Mouse (Mus musculus): ENCODE measurements around the gene Gm49380. TPM values are rescaled to one million over a fixed set of nuclear protein-coding genes. Genes with fewer than 3 reads are reported as not detected.

The Gm49380 gene
- polyA plus RNA-seq, 1 experiment from 2014 or later = not detected

DNA sequence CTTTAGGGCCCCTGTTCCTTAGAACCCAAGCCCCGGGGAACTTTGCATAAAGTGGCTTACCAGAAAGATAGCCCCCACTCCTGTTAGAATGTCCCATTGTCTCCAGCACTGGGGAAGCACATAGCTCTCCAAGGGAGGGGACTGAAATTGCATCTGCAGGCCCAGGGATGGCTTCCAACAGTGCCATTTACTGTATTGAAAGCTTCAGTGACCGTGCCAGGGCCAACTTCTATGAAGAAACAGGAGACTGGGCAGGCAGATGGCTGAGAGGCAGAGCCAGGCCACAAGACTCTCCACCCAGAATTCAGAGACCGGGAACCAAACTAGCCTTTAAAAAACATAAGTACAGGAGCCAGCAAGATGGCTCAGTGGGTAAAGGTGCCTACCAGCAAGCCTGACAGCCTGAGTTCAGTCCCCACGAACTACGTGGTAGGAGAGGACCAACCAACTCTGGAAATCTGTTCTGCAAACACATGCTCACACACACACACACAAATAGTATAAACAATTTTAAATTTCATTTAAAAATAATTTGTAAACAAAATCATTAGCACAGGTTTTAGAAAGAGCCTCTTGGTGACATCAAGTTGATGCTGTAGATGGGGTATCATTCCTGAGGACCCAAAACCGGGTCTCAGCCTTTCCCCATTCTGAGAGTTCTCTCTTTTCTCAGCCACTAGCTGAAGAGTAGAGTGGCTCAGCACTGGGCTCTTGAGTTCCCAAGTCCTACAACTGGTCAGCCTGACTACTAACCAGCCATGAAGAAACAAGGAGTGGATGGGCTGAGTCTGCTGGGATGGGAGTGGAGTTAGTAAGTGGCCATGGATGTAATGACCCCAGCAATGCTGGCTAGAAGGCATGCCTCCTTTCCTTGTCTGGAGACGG, 71.5 kb downstream of the Gm49380 start:
- H3K27ac ChIP-seq = no peak overlapping the region
- H3K4me1 ChIP-seq (replicated peaks; ENCODE audit: insufficient read depth, low read length) = peaks cover 11% of the 10 kb centered on the region; the same call in 1 of the 2 replicates
- no peak overlapping the region for H3K4me2 ChIP-seq (ENCODE audit: low read length)
- WGBS = 74% methylated on average over 7 of the region's 7 CpGs
- H3K9me3 ChIP-seq (replicated peaks; ENCODE audit: low read length) = no peaks in the 10 kb centered on the region
- H3K27me3 ChIP-seq (ENCODE audit: insufficient read depth, low read length) = peaks cover 9% of the 10 kb centered on the region
- DNase-seq (ENCODE audit: low spot score) (no peak), ATAC-seq (replicated peaks; ENCODE audit: low FRiP score, low read depth) (no peak)
- no peaks in the 10 kb centered on the region for H3K36me3 ChIP-seq (ENCODE audit: insufficient read depth, low read length)
- no peak overlapping the region for H3K4me3 ChIP-seq (replicated peaks; ENCODE audit: low read depth, low read length)
- no peak overlapping the region for H3K9ac ChIP-seq (ENCODE audit: low read depth, low read length)
- no peak for TF ChIP-seq CTCF (IDR thresholded peaks at IDR 0.05; ENCODE audit: low read depth)

- ATAC-seq (replicated peaks; ENCODE audit: low FRiP score, low read depth) = no peak
These were observed 76.2 kb downstream of the Gm49380 start for GRCm38 (mm10) chr9:44037106-44037505.

DNA sequence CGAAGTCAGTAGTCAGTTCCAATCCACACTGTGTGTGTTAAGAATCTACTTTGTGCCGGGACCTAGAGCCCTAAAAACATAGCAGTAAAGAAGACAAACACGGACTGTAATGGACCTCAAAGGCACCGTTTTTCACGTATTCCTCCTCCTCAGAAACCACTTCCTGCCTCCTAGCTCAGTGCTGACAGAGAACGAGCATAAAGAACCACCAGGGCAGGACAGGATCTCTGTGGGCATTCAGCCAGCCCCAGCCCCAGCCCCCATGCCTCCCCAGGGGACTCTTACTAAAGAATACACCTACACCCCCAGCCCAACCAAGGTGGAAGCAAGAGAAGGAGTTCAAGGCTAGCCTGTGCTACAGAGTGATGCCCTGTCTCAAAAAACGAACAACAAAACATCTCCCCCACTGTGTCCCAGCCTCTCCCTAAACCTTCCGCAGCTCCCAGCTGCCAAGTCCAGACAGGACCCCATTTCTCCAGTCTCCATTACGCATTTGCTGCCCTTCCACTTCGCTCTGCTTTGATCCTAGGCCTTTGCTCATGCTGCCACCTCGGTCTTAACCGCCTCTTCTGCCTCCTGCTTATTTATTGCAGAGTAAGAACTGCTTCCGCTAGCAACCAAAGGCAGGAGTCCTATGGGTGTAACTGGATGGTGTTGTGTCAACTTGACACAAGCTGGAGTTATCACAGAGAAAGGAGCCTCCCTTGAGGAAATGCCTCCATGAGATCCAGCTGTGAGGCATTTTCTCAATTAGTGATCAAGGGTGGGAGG, 79.2 kb downstream of the Gm49380 start:
- no peaks in the 10 kb centered on the region for H3K36me3 ChIP-seq (ENCODE audit: insufficient read depth, low read length)
- no peak for ATAC-seq (replicated peaks; ENCODE audit: low FRiP score, low read depth)
- DNase-seq (ENCODE audit: low spot score) = no peak
- no peak for TF ChIP-seq CTCF (IDR thresholded peaks at IDR 0.05; ENCODE audit: low read depth)
- no peak overlapping the region for H3K4me2 ChIP-seq (ENCODE audit: low read length)
- WGBS = 55% methylated on average over 13 of the region's 13 CpGs
- no peaks in the 10 kb centered on the region for H3K9me3 ChIP-seq (replicated peaks; ENCODE audit: low read length)
- H3K27ac ChIP-seq = no peak overlapping the region
- no peaks in the 10 kb centered on the region for H3K4me1 ChIP-seq (replicated peaks; ENCODE audit: insufficient read depth, low read length)
- H3K4me3 ChIP-seq (replicated peaks; ENCODE audit: low read depth, low read length) = no peak overlapping the region
- no peak overlapping the region for H3K9ac ChIP-seq (ENCODE audit: low read depth, low read length)
- no peaks in the 10 kb centered on the region for H3K27me3 ChIP-seq (ENCODE audit: insufficient read depth, low read length)

More at GRCm38 (mm10) chr9:44037106-44037505, 76.2 kb downstream of the Gm49380 start:
- H3K36me3 ChIP-seq (ENCODE audit: insufficient read depth, low read length) = no peaks in the 10 kb centered on the region
- no peak overlapping the region for H3K4me2 ChIP-seq (ENCODE audit: low read length)
- no peak overlapping the region for H3K27ac ChIP-seq
- 95% methylated on average over 5 of the region's 5 CpGs for WGBS
- no peak overlapping the region for H3K4me3 ChIP-seq (replicated peaks; ENCODE audit: low read depth, low read length)
- no peaks in the 10 kb centered on the region for H3K4me1 ChIP-seq (replicated peaks; ENCODE audit: insufficient read depth, low read length)
- no peaks in the 10 kb centered on the region for H3K27me3 ChIP-seq (ENCODE audit: insufficient read depth, low read length)
- H3K9ac ChIP-seq (ENCODE audit: low read depth, low read length) = no peak overlapping the region
- no peaks in the 10 kb centered on the region for H3K9me3 ChIP-seq (replicated peaks; ENCODE audit: low read length)
- TF ChIP-seq CTCF (IDR thresholded peaks at IDR 0.05; ENCODE audit: low read depth) = no peak
- no peak for DNase-seq (ENCODE audit: low spot score)

- no peaks in the 10 kb centered on the region for H3K27me3 ChIP-seq (ENCODE audit: insufficient read depth, low read length)
These were observed 80.0 kb downstream of the Gm49380 start for GRCm38 (mm10) chr9:44033317-44033716.

DNA sequence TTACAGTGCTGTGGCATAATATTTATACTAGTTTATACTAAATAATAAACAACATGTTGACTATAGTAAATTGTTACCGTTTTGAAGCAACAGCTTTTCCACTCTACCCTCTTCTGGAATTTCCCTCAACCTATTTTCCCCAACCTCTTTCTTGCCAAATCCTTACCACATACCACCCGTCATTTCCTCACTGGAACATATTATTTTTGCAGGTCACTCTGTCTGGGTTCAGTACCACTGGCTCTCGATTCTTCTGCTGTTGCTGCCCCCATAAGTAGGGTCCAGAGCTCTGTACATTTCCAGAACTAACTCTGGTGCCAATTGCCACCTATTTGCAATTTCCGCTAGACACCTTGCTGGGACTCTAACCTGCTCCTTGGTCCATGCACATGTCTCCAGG, 81.4 kb downstream of the Gm49380 start:
- Histone ChIP-seq H3K9ac (ENCODE audit: low read depth, low read length) (no peak overlapping the region), H3K4me2 (ENCODE audit: low read length) (no peak overlapping the region), H3K4me1 (replicated peaks; ENCODE audit: insufficient read depth, low read length) (no peaks in the 10 kb centered on the region), H3K27ac (no peak overlapping the region), H3K9me3 (replicated peaks; ENCODE audit: low read length) (no peaks in the 10 kb centered on the region), H3K4me3 (replicated peaks; ENCODE audit: low read depth, low read length) (no peak overlapping the region), H3K36me3 (ENCODE audit: insufficient read depth, low read length) (no peaks in the 10 kb centered on the region), H3K27me3 (ENCODE audit: insufficient read depth, low read length) (no peaks in the 10 kb centered on the region)
- no peak for TF ChIP-seq CTCF (IDR thresholded peaks at IDR 0.05; ENCODE audit: low read depth)
- no peak for ATAC-seq (replicated peaks; ENCODE audit: low FRiP score, low read depth)
- DNase-seq (ENCODE audit: low spot score) = no peak
- WGBS = 78% methylated on average over 4 of the region's 4 CpGs

More at GRCm38 (mm10) chr9:44033317-44033716, 80.0 kb downstream of the Gm49380 start:
- Histone ChIP-seq H3K4me1 (replicated peaks; ENCODE audit: insufficient read depth, low read length) (no peaks in the 10 kb centered on the region), H3K36me3 (ENCODE audit: insufficient read depth, low read length) (no peaks in the 10 kb centered on the region), H3K4me2 (ENCODE audit: low read length) (no peak overlapping the region), H3K9ac (ENCODE audit: low read depth, low read length) (no peak overlapping the region), H3K4me3 (replicated peaks; ENCODE audit: low read depth, low read length) (no peak overlapping the region), H3K27ac (no peak overlapping the region), H3K9me3 (replicated peaks; ENCODE audit: low read length) (no peaks in the 10 kb centered on the region)
- DNase-seq (ENCODE audit: low spot score) = no peak
- ATAC-seq (replicated peaks; ENCODE audit: low FRiP score, low read depth) = no peak
- WGBS = 93% methylated on average over 5 of the region's 5 CpGs
- TF ChIP-seq CTCF (IDR thresholded peaks at IDR 0.05; ENCODE audit: low read depth) = no peak

- H3K4me3 ChIP-seq (replicated peaks; ENCODE audit: low read depth, low read length) = no peak overlapping the region
- no peaks in the 10 kb centered on the region for H3K36me3 ChIP-seq (ENCODE audit: insufficient read depth, low read length)
- no peak overlapping the region for H3K9ac ChIP-seq (ENCODE audit: low read depth, low read length)
- ATAC-seq (replicated peaks; ENCODE audit: low FRiP score, low read depth) (no peak), DNase-seq (ENCODE audit: low spot score) (no peak)
- no peaks in the 10 kb centered on the region for H3K27me3 ChIP-seq (ENCODE audit: insufficient read depth, low read length)
- no peak for TF ChIP-seq CTCF (IDR thresholded peaks at IDR 0.05; ENCODE audit: low read depth)
- no peak overlapping the region for H3K27ac ChIP-seq
- no peak overlapping the region for H3K4me2 ChIP-seq (ENCODE audit: low read length)
- no peaks in the 10 kb centered on the region for H3K4me1 ChIP-seq (replicated peaks; ENCODE audit: insufficient read depth, low read length)
- WGBS = 86% methylated on average over 5 of the region's 5 CpGs
- no peaks in the 10 kb centered on the region for H3K9me3 ChIP-seq (replicated peaks; ENCODE audit: low read length)
These were observed 82.2 kb downstream of the Gm49380 start for GRCm38 (mm10) chr9:44031079-44031478.
